Mouse (Mus musculus) liver, embryonic 15.5 days (tissue): Measurements from ENCODE around the gene Nkain2. TPM values are rescaled to one million over a fixed set of nuclear protein-coding genes. Genes with fewer than 3 reads are reported as not detected.

ENCODE experiments used
- ATAC-seq: fragments of 200-750 bp; cut with Nextera tagmentation; 2 replicates; pipeline ENCODE4 v1.8.0; 2017; ENCODE audit warnings: moderate number of reproducible peaks, mild to moderate bottlenecking, moderate library complexity; ENCODE audit not compliant: insufficient read depth
- H3K27ac ChIP-seq: fragments of 300-500 bp; sonication (generic); replicated peaks from 2 replicates; pipeline ENCODE4 v1.5.1; 2015; ENCODE audit warnings: mild to moderate bottlenecking, inconsistent platforms
- H3K27me3 ChIP-seq: fragments of 300-500 bp; sonication (generic); 2 replicates; pipeline ENCODE4 v1.6.1; 2015; ENCODE audit warnings: mild to moderate bottlenecking, inconsistent platforms
- H3K36me3 ChIP-seq: fragments of 300-500 bp; sonication (generic); replicated peaks from 2 replicates; pipeline ENCODE4 v1.6.1; 2015; ENCODE audit warnings: moderate library complexity, mild to moderate bottlenecking, inconsistent platforms
- H3K4me1 ChIP-seq: fragments of 300-500 bp; sonication (generic); replicated peaks from 2 replicates; pipeline ENCODE4 v1.6.1; 2015; ENCODE audit warnings: inconsistent platforms
- H3K4me2 ChIP-seq: fragments of 300-500 bp; sonication (generic); 2 replicates; pipeline ENCODE4 v1.6.1; 2015; ENCODE audit warnings: moderate library complexity, mild to moderate bottlenecking, inconsistent platforms
- H3K4me3 ChIP-seq: fragments of 300-500 bp; sonication (generic); replicated peaks from 2 replicates; pipeline ENCODE4 v1.5.1; 2015; ENCODE audit warnings: mild to moderate bottlenecking, inconsistent platforms
- H3K9ac ChIP-seq: fragments of 300-500 bp; sonication (generic); 2 replicates; pipeline ENCODE4 v1.6.1; 2015; ENCODE audit warnings: moderate library complexity, mild to moderate bottlenecking, inconsistent platforms
- H3K9me3 ChIP-seq: fragments of 300-500 bp; sonication (generic); replicated peaks from 2 replicates; pipeline ENCODE4 v1.6.1; 2016; ENCODE audit warnings: inconsistent platforms
- WGBS: fragments of 180-500 bp; shearing (Covaris S2); methylation state at CpG from one replicate; pipeline ENCODE4 v1.1.7; 2015; ENCODE audit warnings: mixed read lengths; ENCODE audit not compliant: insufficient replicate concordance; 5-methylcytosine and 5-hydroxymethylcytosine counted together
- polyA plus RNA-seq: library from polyadenylated mRNA; unstranded; fragments of >200 nt; fragmentation: Nextera tagmentation; extraction: Ambion mirVana; gene quantifications from 2 replicates; pipeline ENCODE4 v1.2.1, GENCODE M21; 2015

Gene Nkain2
- polyA plus RNA-seq, 1 experiment from 2014 or later, result 0.12 TPM

DNA sequence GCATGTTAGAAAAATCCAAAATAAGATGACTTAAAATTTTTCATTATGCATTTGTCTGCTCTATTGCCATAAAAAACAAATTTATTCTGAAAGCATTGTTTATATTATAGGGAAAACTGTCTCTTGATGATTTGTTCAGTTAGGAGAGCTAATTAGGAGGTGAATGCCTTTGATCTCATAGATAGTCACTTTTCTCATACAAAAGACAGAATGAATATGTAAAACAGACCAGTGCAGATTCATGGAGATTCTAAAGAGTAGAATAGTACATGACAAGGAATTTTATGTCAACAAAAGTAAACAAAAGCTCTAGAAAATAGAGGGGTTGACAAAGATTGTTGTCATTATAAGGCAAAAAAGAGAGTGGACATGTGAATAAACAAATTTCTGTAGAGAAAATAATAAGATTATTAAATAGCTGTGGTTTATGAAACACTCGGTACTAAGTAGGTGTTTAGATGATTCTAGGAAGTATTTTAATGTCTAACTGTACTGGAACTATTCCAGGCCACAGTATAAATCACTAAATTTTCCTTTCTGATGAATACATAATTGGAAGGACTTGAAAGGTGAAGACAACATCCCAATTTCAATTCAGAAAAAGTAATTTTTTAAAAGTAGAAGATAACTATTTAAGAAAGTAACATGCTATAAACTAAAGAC lies 496.3 kb downstream of the Nkain2 start:
- Histone ChIP-seq H3K4me3 (no peak overlapping the region), H3K9ac (no peak overlapping the region), H3K4me2 (no peak overlapping the region), H3K4me1 (no peaks in the 10 kb centered on the region), H3K27ac (no peak overlapping the region), H3K27me3 (no peaks in the 10 kb centered on the region), H3K36me3 (no peaks in the 10 kb centered on the region), H3K9me3 (no peaks in the 10 kb centered on the region)
- no peak for ATAC-seq
- WGBS, result 47% methylated on average over 1 of the region's 1 CpGs

DNA sequence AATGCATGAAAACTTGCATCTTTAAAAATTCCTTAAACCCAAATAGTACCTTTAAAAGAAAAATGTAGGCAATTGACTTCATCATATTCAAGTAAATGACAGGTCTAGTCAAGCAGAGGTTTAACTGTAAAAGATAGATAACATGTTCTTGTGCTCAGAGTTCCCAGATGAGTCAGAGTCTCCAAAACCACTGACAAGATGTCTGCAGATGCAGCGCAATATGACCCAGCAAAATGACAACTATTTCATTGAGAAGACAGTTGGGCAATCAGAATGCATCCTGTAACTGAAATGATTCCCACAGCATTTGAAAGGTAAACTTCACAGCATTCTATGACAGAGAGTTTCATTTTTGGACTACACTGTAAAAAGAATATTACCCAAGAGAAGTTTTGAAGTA lies 496.9 kb downstream of the Nkain2 start:
- H3K4me1 ChIP-seq, result no peaks in the 10 kb centered on the region
- no peaks in the 10 kb centered on the region for H3K36me3 ChIP-seq
- no peak for ATAC-seq
- H3K4me3 ChIP-seq, result no peak overlapping the region
- H3K4me2 ChIP-seq, result no peak overlapping the region
- no peaks in the 10 kb centered on the region for H3K9me3 ChIP-seq
- H3K27me3 ChIP-seq, result no peaks in the 10 kb centered on the region
- WGBS, result 37% methylated on average over 1 of the region's 1 CpGs
- no peak overlapping the region for H3K27ac ChIP-seq
- no peak overlapping the region for H3K9ac ChIP-seq

DNA sequence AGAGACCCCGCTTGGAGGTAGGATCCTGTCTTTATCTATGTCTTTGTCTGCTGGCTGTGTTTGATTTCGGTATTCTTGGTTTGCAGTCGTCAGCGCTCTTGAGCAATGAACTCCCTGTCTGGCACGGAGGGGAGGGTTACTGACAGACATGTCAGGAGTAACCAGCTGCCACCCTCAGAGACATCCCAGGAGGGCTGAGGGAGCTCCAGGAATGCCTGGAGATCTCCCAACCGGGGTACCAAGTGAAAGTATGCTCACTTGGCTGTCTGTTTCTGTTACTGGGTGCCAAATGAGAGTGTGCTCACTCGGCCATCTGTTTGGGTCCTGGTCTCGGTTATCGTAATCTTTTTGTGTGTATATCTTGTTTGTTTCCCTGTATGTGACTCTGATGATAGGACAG lies 577.5 kb downstream of the Nkain2 start:
- WGBS, result 74% methylated on average over 9 of the region's 9 CpGs
- no peak for ATAC-seq
- no peak overlapping the region for H3K27ac ChIP-seq

DNA sequence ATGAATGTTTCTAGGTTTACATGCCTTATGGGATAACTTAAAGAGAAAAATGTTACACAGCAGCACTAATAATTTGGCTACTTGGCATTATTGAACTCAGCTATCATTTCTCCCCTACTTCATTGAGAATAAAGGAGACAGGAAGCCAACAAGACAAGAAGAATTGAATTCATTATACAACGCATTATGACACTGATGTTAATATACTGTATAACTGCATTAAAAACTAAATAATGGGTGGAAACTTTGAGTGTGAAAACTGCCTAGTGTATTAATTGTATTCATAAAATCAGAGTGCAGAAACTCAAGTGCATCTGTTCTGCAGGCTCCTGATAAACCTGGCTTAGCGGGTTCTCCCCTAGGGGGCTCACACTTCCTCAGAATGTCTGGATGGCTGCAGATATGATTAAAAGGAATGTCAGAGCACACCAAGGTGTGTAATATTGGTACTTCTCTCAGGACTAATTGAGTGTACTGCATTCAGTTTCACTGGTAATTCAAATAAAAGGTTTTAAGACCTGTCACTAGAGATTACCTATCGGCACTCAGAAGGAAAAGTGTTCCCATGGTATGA lies 589.2 kb downstream of the Nkain2 start:
- H3K4me3 ChIP-seq, result no peak overlapping the region
- no peaks in the 10 kb centered on the region for H3K4me1 ChIP-seq
- WGBS, result 70% methylated on average over 3 of the region's 3 CpGs
- H3K4me2 ChIP-seq, result no peak overlapping the region
- H3K36me3 ChIP-seq, result no peaks in the 10 kb centered on the region
- no peaks in the 10 kb centered on the region for H3K9me3 ChIP-seq
- H3K27me3 ChIP-seq, result no peaks in the 10 kb centered on the region
- H3K27ac ChIP-seq, result no peak overlapping the region
- no peak overlapping the region for H3K9ac ChIP-seq
- no peak for ATAC-seq

More for the DNA sequence above, 577.5 kb downstream of the Nkain2 start:
- Histone ChIP-seq H3K4me2 (no peak overlapping the region), H3K4me3 (no peak overlapping the region), H3K27me3 (no peaks in the 10 kb centered on the region), H3K4me1 (no peaks in the 10 kb centered on the region), H3K9me3 (0 out of 2 replicates have a peak, but pooled peaks cover 7% of the 10 kb centered on the region), H3K9ac (no peak overlapping the region), H3K36me3 (no peaks in the 10 kb centered on the region)

DNA sequence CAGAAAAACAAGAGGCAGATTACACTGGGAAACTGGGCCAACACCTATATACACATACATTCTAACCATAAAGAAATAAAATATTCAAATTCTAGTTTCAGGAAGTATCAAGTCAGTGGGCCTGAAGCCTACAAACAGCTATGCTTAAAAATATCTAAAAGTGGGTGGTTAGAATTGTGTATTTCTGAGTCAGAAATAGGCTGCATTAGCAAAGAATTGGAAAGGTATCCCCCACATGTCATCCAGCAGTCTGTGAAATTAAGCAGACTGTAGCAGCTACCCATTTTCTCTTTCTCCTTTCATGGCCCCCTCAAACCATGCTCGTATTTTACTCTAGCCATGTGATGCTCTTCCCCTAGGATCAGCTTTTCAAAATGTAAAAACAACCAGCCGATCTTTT lies 599.8 kb downstream of the Nkain2 start:
- H3K27me3 ChIP-seq, result no peaks in the 10 kb centered on the region
- no peaks in the 10 kb centered on the region for H3K36me3 ChIP-seq
- H3K4me2 ChIP-seq, result no peak overlapping the region
- no peaks in the 10 kb centered on the region for H3K4me1 ChIP-seq
- ATAC-seq, result no peak
- H3K9ac ChIP-seq, result no peak overlapping the region
- H3K27ac ChIP-seq, result no peak overlapping the region
- H3K4me3 ChIP-seq, result no peak overlapping the region
- 54% methylated on average over 2 of the region's 2 CpGs for WGBS
- no peaks in the 10 kb centered on the region for H3K9me3 ChIP-seq

DNA sequence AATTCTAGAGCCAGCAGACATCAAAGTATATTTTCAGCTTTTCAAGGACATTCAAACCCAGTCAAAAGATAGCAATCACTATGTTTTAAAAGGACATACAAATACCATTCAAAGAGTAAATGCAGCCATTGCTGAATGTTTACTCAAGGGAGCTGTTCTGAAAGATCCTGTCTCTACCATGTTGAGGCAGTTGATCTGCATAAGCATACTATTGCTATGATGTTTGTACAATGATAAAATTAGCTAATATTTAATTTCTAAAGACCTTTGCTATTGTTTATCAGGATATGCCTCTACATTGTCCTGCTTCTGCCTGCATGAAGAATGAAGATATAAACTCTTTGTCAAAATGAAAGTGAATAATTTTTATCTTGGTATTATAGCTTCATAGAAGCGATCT lies 606.6 kb downstream of the Nkain2 start:
- Histone ChIP-seq H3K27ac (no peak overlapping the region), H3K4me2 (no peak overlapping the region), H3K36me3 (no peaks in the 10 kb centered on the region), H3K4me3 (no peak overlapping the region), H3K9me3 (no peaks in the 10 kb centered on the region), H3K4me1 (no peaks in the 10 kb centered on the region), H3K27me3 (no peaks in the 10 kb centered on the region), H3K9ac (no peak overlapping the region)
- 62% methylated on average over 1 of the region's 1 CpGs for WGBS
- no peak for ATAC-seq

DNA sequence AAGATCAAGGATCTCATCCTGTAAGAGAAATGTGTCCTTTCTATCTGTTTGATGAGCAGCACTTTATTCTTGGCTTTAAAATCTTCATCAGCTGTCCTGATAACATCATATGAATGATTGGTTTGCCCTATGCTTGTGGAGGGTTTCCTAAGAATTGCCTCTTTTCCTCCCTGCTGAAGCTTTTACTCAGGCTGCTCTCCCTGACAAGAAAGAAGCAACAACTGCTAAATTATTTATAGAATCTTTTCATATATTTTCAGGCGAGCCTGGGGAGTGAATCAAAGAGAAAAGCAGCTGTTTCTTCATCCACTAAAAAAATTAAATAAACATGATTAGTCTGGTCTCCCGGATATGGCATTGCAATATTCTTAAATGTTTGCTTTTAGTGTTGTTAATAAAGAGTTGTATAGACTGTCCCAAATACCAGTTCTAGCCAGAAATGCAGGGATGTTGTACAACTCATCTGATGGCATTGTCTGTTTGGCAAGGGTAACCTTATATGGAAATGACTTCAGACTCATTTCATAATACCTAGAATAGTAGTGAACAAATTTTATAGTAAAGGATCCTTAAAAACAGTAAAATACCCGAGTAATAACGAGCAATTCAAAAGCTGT lies 646.9 kb downstream of the Nkain2 start:
- ATAC-seq, result no peak
- no peak overlapping the region for H3K9ac ChIP-seq
- 39% methylated on average over 4 of the region's 4 CpGs for WGBS

DNA sequence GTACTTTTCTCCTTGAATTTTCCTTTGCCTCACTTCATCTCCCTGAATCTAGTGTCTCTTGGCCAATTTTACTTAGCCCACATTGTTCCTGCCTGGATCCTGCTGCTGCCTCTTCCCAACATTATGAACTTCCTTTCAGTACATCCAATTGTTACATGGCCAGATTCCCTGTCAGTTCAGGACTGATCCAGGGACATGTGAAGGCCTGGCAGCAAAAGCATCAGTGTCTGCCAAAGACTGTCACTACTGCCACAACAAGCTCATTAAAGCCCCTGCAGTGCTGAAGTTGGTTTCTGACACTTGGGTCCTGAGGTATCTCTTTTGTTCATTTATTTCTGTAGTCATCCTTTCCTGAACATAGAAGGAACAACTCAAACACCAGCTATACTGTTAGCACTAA lies 649.1 kb downstream of the Nkain2 start:
- no peaks in the 10 kb centered on the region for H3K36me3 ChIP-seq
- no peak overlapping the region for H3K4me2 ChIP-seq
- H3K4me1 ChIP-seq, result no peaks in the 10 kb centered on the region
- H3K9ac ChIP-seq, result no peak overlapping the region
- ATAC-seq, result no peak
- H3K9me3 ChIP-seq, result no peaks in the 10 kb centered on the region
- no peak overlapping the region for H3K4me3 ChIP-seq
- no peak overlapping the region for H3K27ac ChIP-seq
- no peaks in the 10 kb centered on the region for H3K27me3 ChIP-seq

More for the DNA sequence above, 646.9 kb downstream of the Nkain2 start:
- H3K27me3 ChIP-seq, result no peaks in the 10 kb centered on the region
- no peaks in the 10 kb centered on the region for H3K4me1 ChIP-seq
- H3K4me3 ChIP-seq, result no peak overlapping the region
- H3K9me3 ChIP-seq, result no peaks in the 10 kb centered on the region
- no peak overlapping the region for H3K4me2 ChIP-seq
- H3K36me3 ChIP-seq, result no peaks in the 10 kb centered on the region
- no peak overlapping the region for H3K27ac ChIP-seq

DNA sequence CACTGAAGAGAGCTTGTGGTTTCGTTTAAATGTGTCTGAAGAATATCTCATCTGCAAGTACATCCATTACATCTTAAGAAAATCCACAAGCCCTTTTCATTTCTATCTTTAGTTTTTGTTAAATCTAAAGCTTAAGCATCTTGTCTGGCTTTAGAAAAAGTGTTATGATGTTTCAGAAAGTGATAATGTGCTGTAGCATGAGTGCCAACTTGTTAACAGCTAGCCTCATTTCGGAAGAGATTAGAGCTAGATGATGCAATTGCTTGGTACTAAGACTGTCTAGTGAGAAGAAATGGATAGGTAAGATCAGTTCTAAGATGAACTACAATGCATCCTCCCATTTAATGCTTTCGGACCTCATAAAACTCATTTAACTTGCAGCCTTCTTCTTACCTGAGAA lies 707.3 kb downstream of the Nkain2 start:
- no peaks in the 10 kb centered on the region for H3K4me1 ChIP-seq
- no peak overlapping the region for H3K4me3 ChIP-seq
- H3K9ac ChIP-seq, result no peak overlapping the region
- 46% methylated on average over 3 of the region's 3 CpGs for WGBS
- ATAC-seq, result no peak
- H3K27me3 ChIP-seq, result no peaks in the 10 kb centered on the region
- H3K36me3 ChIP-seq, result no peaks in the 10 kb centered on the region
- H3K9me3 ChIP-seq, result no peaks in the 10 kb centered on the region
- H3K4me2 ChIP-seq, result no peak overlapping the region
- no peak overlapping the region for H3K27ac ChIP-seq

DNA sequence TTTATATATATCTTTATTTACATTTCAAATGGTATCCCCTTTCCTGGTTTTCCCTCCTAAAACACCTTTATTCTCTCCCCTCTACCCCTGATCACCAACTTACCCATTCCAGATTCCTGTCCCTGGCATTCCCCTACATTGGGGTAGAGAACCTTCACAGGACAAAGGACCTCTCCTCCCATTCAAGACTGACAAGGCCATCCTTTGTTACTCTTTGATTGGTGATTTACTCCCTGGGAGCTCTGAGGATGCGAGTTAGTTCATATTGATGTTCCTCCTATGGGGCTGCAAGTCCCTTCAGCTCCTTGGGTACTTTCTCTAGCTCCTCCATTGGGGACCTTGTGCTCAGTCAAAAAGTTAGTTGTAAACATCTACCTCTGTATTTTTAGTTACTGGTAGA lies 798.9 kb downstream of the Nkain2 start:
- WGBS, result 60% methylated on average over 1 of the region's 1 CpGs
- ATAC-seq, result no peak
- no peak overlapping the region for H3K27ac ChIP-seq

DNA sequence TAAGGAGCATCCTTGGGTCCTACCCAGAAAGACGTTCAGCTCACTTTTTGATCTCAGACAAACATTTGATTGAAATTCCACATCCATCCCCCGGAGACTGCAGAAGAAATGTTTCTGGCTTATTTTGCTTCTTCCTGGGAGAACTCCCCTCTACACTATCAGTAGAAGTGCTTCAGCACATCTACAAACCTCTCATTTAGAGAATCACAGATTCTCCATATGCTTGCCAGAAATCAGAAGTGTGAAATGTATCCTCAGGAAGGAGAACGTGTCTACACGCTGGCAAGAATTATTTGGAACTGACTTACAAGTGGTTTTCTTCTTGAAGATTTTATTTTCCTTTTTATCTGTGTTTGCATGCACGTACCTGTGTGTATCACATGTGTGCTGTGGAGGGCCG lies 829.9 kb downstream of the Nkain2 start:
- H3K27me3 ChIP-seq, result no peaks in the 10 kb centered on the region
- no peak overlapping the region for H3K27ac ChIP-seq
- no peak overlapping the region for H3K4me3 ChIP-seq
- no peak overlapping the region for H3K4me2 ChIP-seq
- no peaks in the 10 kb centered on the region for H3K36me3 ChIP-seq
- no peaks in the 10 kb centered on the region for H3K9me3 ChIP-seq
- 55% methylated on average over 6 of the region's 6 CpGs for WGBS
- H3K4me1 ChIP-seq, result no peaks in the 10 kb centered on the region
- no peak overlapping the region for H3K9ac ChIP-seq
- ATAC-seq, result no peak

More for the DNA sequence above, 798.9 kb downstream of the Nkain2 start:
- H3K9me3 ChIP-seq, result no peaks in the 10 kb centered on the region
- no peaks in the 10 kb centered on the region for H3K36me3 ChIP-seq
- H3K4me1 ChIP-seq, result no peaks in the 10 kb centered on the region
- no peak overlapping the region for H3K4me3 ChIP-seq
- no peaks in the 10 kb centered on the region for H3K27me3 ChIP-seq
- H3K4me2 ChIP-seq, result no peak overlapping the region
- no peak overlapping the region for H3K9ac ChIP-seq
